Mouse (Mus musculus): ENCODE results near the gene Nrarp.

Gene Nrarp

GRCm38 (mm10) chr2:25180478-25180903 lies at the start of gene Nrarp:
Nrarp (plus strand) TSS chr2:25180758.
- DNase-seq (ENCODE audit: low spot score in 2 of 2): peak; percentile 92 to 93

- no peak for DNase-seq (ENCODE audit: low spot score in 2 of 2)
Observed at GRCm38 (mm10) chr2:25131601-25132000, 49.0 kb upstream of the Nrarp start.

- no peak for DNase-seq (ENCODE audit: low spot score in 2 of 2)
Observed at GRCm38 (mm10) chr2:25137832-25138231, 42.7 kb upstream of the Nrarp start.

- DNase-seq (ENCODE audit: low spot score in 2 of 2): no peak
Observed at GRCm38 (mm10) chr2:25141185-25141584, 39.4 kb upstream of the Nrarp start.

GRCm38 (mm10) chr2:25141921-25142320 lies 38.6 kb upstream of the Nrarp start:
- no peak for DNase-seq (ENCODE audit: low spot score in 2 of 2)

- DNase-seq (ENCODE audit: low spot score in 2 of 2): no peak
Observed at GRCm38 (mm10) chr2:25145346-25145745, 35.2 kb upstream of the Nrarp start.

GRCm38 (mm10) chr2:25147398-25147797 lies 33.2 kb upstream of the Nrarp start:
- DNase-seq (ENCODE audit: low spot score in 2 of 2): no peak

- DNase-seq (ENCODE audit: low spot score in 2 of 2): no peak
Observed at GRCm38 (mm10) chr2:25147892-25148291, 32.7 kb upstream of the Nrarp start.

GRCm38 (mm10) chr2:25149643-25150042 lies 30.9 kb upstream of the Nrarp start:
- DNase-seq (ENCODE audit: low spot score in 2 of 2): no peak

GRCm38 (mm10) chr2:25151280-25151956 lies 29.1 kb upstream of the Nrarp start:
- no peak for DNase-seq (ENCODE audit: low spot score in 2 of 2)

GRCm38 (mm10) chr2:25156177-25156576 lies 24.4 kb upstream of the Nrarp start:
- DNase-seq (ENCODE audit: low spot score in 2 of 2): no peak

GRCm38 (mm10) chr2:25156990-25157389 lies 23.6 kb upstream of the Nrarp start:
- no peak for DNase-seq (ENCODE audit: low spot score in 2 of 2)

GRCm38 (mm10) chr2:25157655-25158054 lies 22.9 kb upstream of the Nrarp start:
- peak in 1 of 2 experiments; percentile 57 for DNase-seq (ENCODE audit: low spot score in 2 of 2)

GRCm38 (mm10) chr2:25167481-25167880 lies 13.1 kb upstream of the Nrarp start:
- DNase-seq (ENCODE audit: low spot score in 2 of 2): no peak

- peak in 1 of 2 experiments; percentile 69 for DNase-seq (ENCODE audit: low spot score in 2 of 2)
Observed at GRCm38 (mm10) chr2:25167919-25168664, 12.5 kb upstream of the Nrarp start.

GRCm38 (mm10) chr2:25168665-25168978 lies 11.9 kb upstream of the Nrarp start:
- no peak for DNase-seq (ENCODE audit: low spot score in 2 of 2)

- no peak for DNase-seq (ENCODE audit: low spot score in 2 of 2)
Observed at GRCm38 (mm10) chr2:25169778-25170177, 10.8 kb upstream of the Nrarp start.

GRCm38 (mm10) chr2:25170326-25171100 lies 10.0 kb upstream of the Nrarp start:
- DNase-seq (ENCODE audit: low spot score in 2 of 2): no peak

- no peak for DNase-seq (ENCODE audit: low spot score in 2 of 2)
Observed at GRCm38 (mm10) chr2:25171101-25171768, 9.3 kb upstream of the Nrarp start.

GRCm38 (mm10) chr2:25171769-25172153 lies 8.8 kb upstream of the Nrarp start:
- no peak for DNase-seq (ENCODE audit: low spot score in 2 of 2)

GRCm38 (mm10) chr2:25172629-25173028 lies 7.9 kb upstream of the Nrarp start:
- no peak for DNase-seq (ENCODE audit: low spot score in 2 of 2)

- DNase-seq (ENCODE audit: low spot score in 2 of 2): no peak
Observed at GRCm38 (mm10) chr2:25173821-25174220, 6.7 kb upstream of the Nrarp start.

All from cerebellum, postnatal 4 days (tissue).